ENCODE assay signal across 16 mouse cellular contexts in genomic region chr10:120624203-120624942, GRCm38 (mm10).
DNase-seq lines count a peak whose midpoint lies in the region; ATAC-seq and TF ChIP-seq lines count a peak whose summit lies in the region.
"Had no signal": no experiment of that assay in that cellular context is flagged by ENCODE, and none has a peak within 500 bp of the region (broad histone marks: within the 10 kb centered on the region; RNA-seq: fewer than 3 reads in every experiment).

No protein-coding gene starts in this region.

- no peak overlapping the region for H3K9ac ChIP-seq in kidney, embryonic 16.5 days (replicated peaks; ENCODE audit: low read length)
- H3K9ac ChIP-seq in limb, embryonic 11.5 days (ENCODE audit: low read length) = no peak overlapping the region
- H3K9ac ChIP-seq: liver, embryonic 13.5 days; stomach, embryonic 15.5 days had no signal

- peak; percentile 42; the same call in 1 of the 2 replicates for ATAC-seq in kidney, embryonic 16.5 days (ENCODE audit: low FRiP score, low TSS enrichment)
- ATAC-seq in limb, embryonic 11.5 days (ENCODE audit: insufficient number of reproducible peaks, low FRiP score, low TSS enrichment, low read depth) = peak; percentile 75; the same call in 1 of the 2 replicates

- H3K4me1 ChIP-seq in kidney, embryonic 16.5 days (ENCODE audit: insufficient read depth, low read length) = peaks cover 3% of the 10 kb centered on the region; the same call in 1 of the 2 replicates
- H3K4me1 ChIP-seq in limb, embryonic 11.5 days (ENCODE audit: control insufficient read depth, insufficient read depth, low read length) = peaks cover 7% of the 10 kb centered on the region; the same call in 1 of the 2 replicates
- H3K4me1 ChIP-seq in heart, embryonic 10.5 days = peaks cover 6% of the 10 kb centered on the region
- H3K4me1 ChIP-seq: liver, embryonic 13.5 days; stomach, embryonic 15.5 days had no signal

- no peak overlapping the region for H3ac ChIP-seq in C2C12 (ENCODE audit: control insufficient read depth, insufficient read length, low read depth)

- H3K4me2 ChIP-seq in kidney, embryonic 16.5 days (replicated peaks; ENCODE audit: low read depth, low read length) = no peak overlapping the region
- H3K4me2 ChIP-seq in limb, embryonic 11.5 days (ENCODE audit: low read depth, severe bottlenecking) = no peak overlapping the region
- H3K4me2 ChIP-seq: liver, embryonic 13.5 days; stomach, embryonic 15.5 days had no signal

- WGBS in kidney, embryonic 16.5 days = 48% methylated on average over 10 of the region's 10 CpGs
- WGBS in limb, embryonic 11.5 days = 63% methylated on average over 10 of the region's 10 CpGs
- 79% methylated on average over 10 of the region's 10 CpGs for WGBS in heart, embryonic 10.5 days

- no peaks in the 10 kb centered on the region for H3K9me3 ChIP-seq in kidney, embryonic 16.5 days (ENCODE audit: low read length)
- no peaks in the 10 kb centered on the region for H3K9me3 ChIP-seq in limb, embryonic 11.5 days (ENCODE audit: control insufficient read depth, low read length)
- no peaks in the 10 kb centered on the region for H3K9me3 ChIP-seq in heart, embryonic 10.5 days
- H3K9me3 ChIP-seq: liver, embryonic 13.5 days; stomach, embryonic 15.5 days had no signal

- no peaks in the 10 kb centered on the region for H3K27me3 ChIP-seq in kidney, embryonic 16.5 days (ENCODE audit: insufficient read depth, low read length)
- H3K27me3 ChIP-seq in C2C12 (ENCODE audit: control insufficient read depth, insufficient read depth, insufficient read length) = no peaks in the 10 kb centered on the region
- H3K27me3 ChIP-seq in limb, embryonic 11.5 days (ENCODE audit: control insufficient read depth, insufficient read depth, low read length) = no peaks in the 10 kb centered on the region
- no peaks in the 10 kb centered on the region for H3K27me3 ChIP-seq in heart, embryonic 10.5 days (ENCODE audit: insufficient read depth, poor library complexity, severe bottlenecking)
- H3K27me3 ChIP-seq: CH12.LX; liver, embryonic 13.5 days; stomach, embryonic 15.5 days had no signal

- H3K27ac ChIP-seq in kidney, embryonic 16.5 days (ENCODE audit: low read length) = no peak overlapping the region
- H3K27ac ChIP-seq in limb, embryonic 11.5 days (replicated peaks; ENCODE audit: low read depth, low read length) = peak overlapping the region; percentile 47; the same call in 1 of the 2 replicates
- H3K27ac ChIP-seq in heart, embryonic 10.5 days = no peak overlapping the region
- H3K27ac ChIP-seq in gastrocnemius, adult 2 months = no peak overlapping the region
- H3K27ac ChIP-seq: liver, embryonic 13.5 days; stomach, embryonic 15.5 days had no signal

- H3K79me2 ChIP-seq in C2C12 (ENCODE audit: control insufficient read depth, insufficient read depth) = no peaks in the 10 kb centered on the region

- H3K79me3 ChIP-seq in C2C12 (ENCODE audit: low read depth) = no peaks in the 10 kb centered on the region

- TF ChIP-seq CTCF in C2C12 (IDR thresholded peaks at IDR 0.05; ENCODE audit: control insufficient read depth, insufficient read depth, insufficient read length) = no peak
- no peak for TF ChIP-seq CTCF in gastrocnemius, adult 2 months (IDR thresholded peaks at IDR 0.05)

- no peak for DNase-seq in kidney, adult 9 months
- peak; percentile 14 for DNase-seq in brain, adult 2 months (ENCODE audit: low read depth, low spot score)
- peak; percentile 43 for DNase-seq in limb, embryonic 11.5 days (ENCODE audit: low spot score)
- DNase-seq in heart, embryonic 10.5 days (ENCODE audit: low spot score) = no peak
- no peak for DNase-seq in gastrocnemius, adult 2 months
- no peak for DNase-seq in yolk sac, embryonic 10.5 days (ENCODE audit: low spot score)
- DNase-seq: adrenal gland, postnatal 36 days; cerebellum, adult 18-20 months; kidney, postnatal 36 days; layer of hippocampus, postnatal 36 days; liver, embryonic 13.5 days; thymus, postnatal 4 days had no signal

- H3K4me3 ChIP-seq in kidney, embryonic 16.5 days (ENCODE audit: low read length) = no peak overlapping the region
- H3K4me3 ChIP-seq in C2C12 (ENCODE audit: insufficient read depth, poor library complexity, severe bottlenecking) = no peak overlapping the region
- no peak overlapping the region for H3K4me3 ChIP-seq in limb, embryonic 11.5 days (ENCODE audit: low read depth, low read length)
- H3K4me3 ChIP-seq in heart, embryonic 10.5 days = no peak overlapping the region
- no peak overlapping the region for H3K4me3 ChIP-seq in gastrocnemius, adult 2 months
- H3K4me3 ChIP-seq: liver, embryonic 13.5 days; stomach, embryonic 15.5 days had no signal

- H3K36me3 ChIP-seq in kidney, embryonic 16.5 days (ENCODE audit: insufficient read depth, low read length) = no peaks in the 10 kb centered on the region
- H3K36me3 ChIP-seq in C2C12 (ENCODE audit: control insufficient read depth, insufficient read depth) = peaks cover 6% of the 10 kb centered on the region
- no peaks in the 10 kb centered on the region for H3K36me3 ChIP-seq in limb, embryonic 11.5 days (ENCODE audit: control insufficient read depth, insufficient read depth, low read length)
- H3K36me3 ChIP-seq in heart, embryonic 10.5 days = no peaks in the 10 kb centered on the region
- H3K36me3 ChIP-seq: liver, embryonic 13.5 days; stomach, embryonic 15.5 days had no signal

- intact Hi-C loops in gastrocnemius, adult 2 months (cut with DNase I) = no loop called here

TF ChIP-seq in C2C12, 6 proteins besides CTCF, POLR2A, EP300 and RAD21:
- TF ChIP-seq USF1 (IDR thresholded peaks at IDR 0.05; ENCODE audit: low read depth) = peak; percentile 83
- peak; percentile 35 for TF ChIP-seq CEBPB (IDR thresholded peaks at IDR 0.05; ENCODE audit: low read depth)
- peak; percentile 57 for TF ChIP-seq MAX (IDR thresholded peaks at IDR 0.05)
- TF ChIP-seq FOSL1 (IDR thresholded peaks at IDR 0.05; ENCODE audit: insufficient read depth, low read length, poor library complexity, severe bottlenecking) = peak; percentile 96
- TF ChIP-seq MYOD1 (IDR thresholded peaks at IDR 0.05; ENCODE audit: control insufficient read depth, insufficient read length, low read depth) = peak; percentile 53
- no peak for TF ChIP-seq MYOG (IDR thresholded peaks at IDR 0.05; ENCODE audit: control insufficient read depth, extremely low read depth, insufficient read length)

Comparison
In these comparisons a context has a peak if more than half of its experiments do, and no peak if none do; other contexts are left out.
1. DNase-seq: peak in brain, adult 2 months (single experiment) and limb, embryonic 11.5 days (single experiment); none in kidney, adult 9 months (single experiment), heart, embryonic 10.5 days (single experiment), gastrocnemius, adult 2 months (single experiment) and yolk sac, embryonic 10.5 days (single experiment).